Mouse (Mus musculus) embryonic stem cell, embryonic (primary cell): ENCODE results near the gene Olfr1294.

ENCODE experiments used
- CTCF ChIA-PET, 4 experiments: fragments of 300-600 bp in 2 of 4; fragments of 350-600 bp in 2 of 4; sonication (Branson Sonifier 250); formaldehyde crosslinking; loops; one replicate each; lab custom pipeline; 2022; ENCODE audit warnings: inconsistent platforms in 2 of 4; lab: Charles Lee
- POLR2A ChIA-PET, 4 experiments: fragments of 300-600 bp in 2 of 4; fragments of 350-600 bp in 2 of 4; sonication (Branson Sonifier 250); formaldehyde crosslinking; loops; one replicate each; lab custom pipeline; 2022; ENCODE audit warnings: antibody characterized with exemption in 4 of 4, inconsistent platforms in 1 of 4; lab: Charles Lee

Gene Olfr1294

DNA sequence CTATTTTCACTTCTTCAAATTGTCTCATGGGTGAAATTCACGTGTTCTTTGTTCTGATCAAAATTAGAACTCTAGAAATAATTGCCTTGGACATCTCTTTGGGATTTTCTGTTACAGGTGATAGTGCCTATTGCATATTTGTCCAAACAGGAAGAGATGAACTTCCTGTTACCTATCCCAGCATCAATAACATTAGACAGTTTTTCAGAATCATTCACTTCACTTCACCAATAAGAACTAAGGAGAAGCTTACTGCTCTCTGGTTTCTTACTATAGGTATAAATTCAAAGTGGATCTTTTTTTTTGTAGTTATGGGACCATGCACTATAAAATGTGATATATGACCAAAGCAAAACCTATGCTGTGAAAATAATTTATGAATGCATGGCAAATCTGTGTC lies at the start of gene Olfr1294:
Gene Olfr1294 (minus strand): TSS at position 101 of the 400 bp plus-strand sequence.
- POLR2A ChIA-PET = no interaction called here
- CTCF ChIA-PET = no interaction called here

DNA sequence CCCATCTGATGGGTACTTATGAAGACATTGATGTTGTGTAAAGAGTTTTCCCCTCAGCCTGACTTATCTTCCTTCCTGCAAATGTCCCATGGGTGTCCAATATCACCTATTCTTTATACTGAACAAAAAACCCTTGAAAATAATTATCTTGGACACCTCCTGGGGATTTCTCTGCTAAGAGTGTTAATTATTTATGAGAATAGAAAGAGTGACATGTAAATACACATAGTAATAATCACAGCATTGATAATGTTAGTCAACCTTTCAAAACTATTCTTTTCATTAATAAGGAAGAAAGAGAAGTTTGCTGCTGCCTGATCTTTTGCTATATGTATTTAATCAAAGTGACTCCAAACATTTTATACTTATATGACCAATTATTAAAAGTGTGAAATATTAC lies 29.5 kb upstream of the Olfr1294 start, which contains the start of gene Olfr1295:
Gene Olfr1295 (minus strand): TSS at position 101 of the 400 bp plus-strand sequence.
- ChIA-PET CTCF (no interaction called here), POLR2A (no interaction called here)

DNA sequence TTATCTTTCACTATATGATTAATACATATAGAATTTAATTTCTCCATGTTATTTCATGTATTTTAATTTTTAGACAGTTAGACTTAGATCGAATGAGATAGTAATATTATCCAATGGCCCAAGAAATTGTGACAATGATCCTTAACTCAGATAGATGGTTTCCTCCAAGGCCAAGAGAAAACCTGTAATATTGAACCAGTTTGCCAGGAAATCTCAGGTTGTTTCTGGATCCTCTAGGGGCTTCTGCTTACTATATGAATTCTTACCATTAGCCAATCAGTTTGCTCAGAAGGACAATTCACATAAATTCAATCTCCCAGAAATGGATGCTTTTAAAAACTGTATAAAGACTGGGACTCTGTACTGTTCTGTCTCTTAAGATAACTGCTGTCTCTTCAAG lies 15.2 kb downstream of the Olfr1294 start, which contains the start of gene Olfr1293-ps:
Gene Olfr1293-ps (plus strand): TSS at position 301 of the 400 bp plus-strand sequence.
- ChIA-PET POLR2A (no interaction called here), CTCF (no interaction called here)

DNA sequence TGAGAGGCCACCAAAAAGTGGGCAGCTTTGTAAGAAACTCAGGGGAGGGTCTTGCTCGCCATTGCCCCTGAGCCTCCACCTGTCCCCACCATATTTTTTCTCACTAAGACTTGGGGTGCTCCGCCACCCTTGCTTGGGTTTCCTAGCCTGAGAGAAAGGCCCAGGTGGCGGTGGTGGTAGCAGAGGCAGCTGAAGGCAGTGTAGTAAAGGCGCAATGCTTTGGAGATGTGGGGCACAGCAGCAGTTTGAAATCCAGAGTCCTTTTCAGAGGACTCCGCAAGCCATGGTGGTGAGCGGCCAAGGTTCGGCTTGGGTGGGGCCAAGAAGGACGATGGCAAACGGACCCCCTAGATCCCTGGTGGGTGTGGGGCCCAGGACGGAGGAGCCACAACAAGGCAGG lies 22.6 kb downstream of the Olfr1294 start:
- ChIA-PET CTCF (no interaction called here), POLR2A (no interaction called here)

DNA sequence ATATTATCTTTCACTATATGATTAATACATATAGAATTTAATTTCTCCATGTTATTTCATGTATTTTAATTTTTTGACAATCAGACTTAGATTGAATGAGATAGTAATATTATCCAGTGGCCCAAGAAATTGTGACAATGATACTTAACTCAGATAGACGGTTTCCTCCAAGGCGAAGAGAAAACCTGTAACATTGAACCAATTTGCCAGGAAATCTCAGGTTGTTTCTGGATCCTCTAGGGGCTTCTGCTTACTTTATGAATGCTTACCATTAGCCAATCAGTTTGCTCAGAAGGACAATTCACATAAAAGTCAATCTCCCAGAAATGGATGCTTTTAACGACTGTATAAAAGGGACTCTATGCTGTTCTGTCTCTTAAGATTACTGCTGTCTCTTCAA lies 43.2 kb downstream of the Olfr1294 start, which contains the start of gene Olfr1291-ps1:
Gene Olfr1291-ps1 (plus strand): TSS at position 301 of the 400 bp plus-strand sequence.
- POLR2A ChIA-PET = no interaction called here
- CTCF ChIA-PET = no interaction called here

DNA sequence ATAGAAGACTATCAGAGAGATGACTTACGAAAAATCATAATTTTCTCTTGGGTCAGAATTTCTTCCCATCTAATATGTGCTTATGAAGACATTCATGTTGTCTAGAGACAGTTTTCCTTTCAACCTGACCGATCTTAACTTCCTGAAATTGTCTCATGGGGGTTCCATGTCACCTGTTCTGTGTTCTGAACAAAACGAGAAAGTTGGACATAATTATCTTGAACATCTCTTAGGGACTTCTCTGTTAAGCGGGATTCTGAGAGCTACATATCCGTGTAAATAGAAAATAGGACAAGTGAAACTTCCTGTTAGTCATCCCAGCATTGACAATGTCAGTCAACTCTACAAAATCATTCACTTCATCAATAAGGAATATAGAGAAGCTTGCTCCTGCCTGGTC lies 46.4 kb downstream of the Olfr1294 start, which contains the start of gene Olfr1290:
Gene Olfr1290 (minus strand): TSS at position 101 of the 400 bp plus-strand sequence.
- ChIA-PET CTCF (interaction anchor here in 1 of 4 experiments (0.6 kb wide), 1 partner anchor 884 kb away, joined by 3 read pairs; no protein-coding TSS in a partner anchor), POLR2A (no interaction called here)
